Mouse (Mus musculus): ENCODE measurements around the gene Cd44.
A peak's percentile ranks its signal among the peaks of the same experiment; 100 is the strongest.

Gene Cd44

GRCm38 (mm10) chr2:102900875-102901827 lies at the start of gene Cd44:
TSS of gene Cd44 (minus strand) at chr2:102901665.
- DNase-seq (ENCODE audit: low read depth, low spot score) = peak; percentile 96

DNA sequence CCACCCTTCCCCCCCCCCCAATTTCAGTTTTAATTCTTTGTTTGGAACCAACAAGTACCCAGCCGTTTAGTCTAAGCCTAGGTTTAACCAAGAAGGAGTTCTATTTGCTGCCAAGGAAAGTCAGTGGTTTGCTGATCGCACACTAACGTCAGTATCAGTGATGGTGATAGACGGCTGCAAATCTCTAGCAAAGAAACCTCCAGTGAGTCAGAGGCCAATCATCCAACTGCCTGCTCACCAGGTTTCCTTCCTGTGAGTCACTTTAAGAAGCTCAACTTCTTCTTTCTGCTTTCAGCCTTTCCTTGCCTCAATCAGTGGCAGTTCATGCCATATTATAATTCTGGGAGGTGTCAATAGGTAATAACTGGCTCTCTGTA lies 47.0 kb upstream of the Cd44 start:
- peak; percentile 97 for DNase-seq (ENCODE audit: low read depth, low spot score)

DNA sequence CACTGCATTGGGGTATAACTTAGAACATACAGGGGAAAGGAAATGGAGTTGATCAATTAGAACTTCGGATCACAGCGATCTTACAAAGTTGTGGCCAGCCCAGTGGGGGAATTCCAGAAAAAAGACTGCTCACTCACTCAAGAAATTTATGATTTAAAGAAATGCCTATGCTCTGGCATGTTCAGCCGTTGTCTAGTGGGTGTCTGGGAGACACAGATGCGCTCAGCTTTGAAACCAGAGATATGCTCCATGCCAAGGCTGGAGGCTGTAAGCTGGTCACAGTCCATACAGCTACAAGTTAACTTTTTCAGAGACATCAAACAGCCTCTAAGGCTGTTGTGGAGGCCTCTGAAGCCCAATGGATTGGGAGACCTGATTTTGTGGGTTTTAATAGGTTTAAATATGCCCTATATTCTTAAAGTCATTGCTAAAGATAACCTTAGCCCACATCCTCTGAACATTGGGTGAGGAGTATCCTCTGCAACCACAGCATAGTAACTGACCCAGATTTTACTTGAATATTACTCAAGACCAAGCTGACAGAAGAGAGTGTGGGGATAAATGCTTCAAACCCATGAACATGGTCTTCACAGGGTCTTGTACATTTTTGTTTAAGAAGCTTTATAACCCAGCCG lies 46.5 kb upstream of the Cd44 start:
- peak; percentile 62 for DNase-seq (ENCODE audit: low read depth, low spot score)

- peak; percentile 73 for DNase-seq (ENCODE audit: low read depth, low spot score)
Observed at GRCm38 (mm10) chr2:102945111-102945510, 43.6 kb upstream of the Cd44 start.

DNA sequence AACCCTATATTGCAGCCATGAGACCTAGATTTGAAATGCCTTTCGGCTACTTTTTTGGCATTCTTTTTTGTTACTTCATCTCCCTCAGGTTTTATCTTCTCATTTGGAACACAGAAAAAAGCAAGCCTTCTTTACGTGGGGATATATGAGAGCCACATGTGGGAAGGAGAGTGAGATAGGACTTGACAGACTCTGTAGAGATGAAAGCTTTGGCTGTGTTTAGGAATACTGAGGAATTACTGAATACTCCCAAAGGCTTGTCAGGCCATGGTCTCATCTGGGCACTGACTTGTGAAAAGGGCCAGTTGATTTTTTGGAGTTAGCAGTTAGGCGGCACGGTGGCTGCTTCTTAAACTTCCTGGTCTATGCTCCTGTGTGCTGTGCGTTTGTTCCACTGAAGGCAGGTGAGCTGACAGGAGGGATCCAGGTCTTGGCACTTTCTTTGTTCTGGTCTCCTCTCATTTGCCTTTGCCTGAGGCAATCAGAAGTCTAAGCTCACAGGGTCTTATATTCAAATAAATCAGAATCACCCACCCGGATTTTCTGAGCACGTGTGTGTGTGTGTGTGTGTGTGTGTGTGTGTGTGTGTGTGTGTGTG lies 43.0 kb upstream of the Cd44 start:
- DNase-seq (ENCODE audit: low read depth, low spot score) = no peak

GRCm38 (mm10) chr2:102943983-102944382 lies 42.5 kb upstream of the Cd44 start:
- DNase-seq (ENCODE audit: low read depth, low spot score) = peak; percentile 100

DNA sequence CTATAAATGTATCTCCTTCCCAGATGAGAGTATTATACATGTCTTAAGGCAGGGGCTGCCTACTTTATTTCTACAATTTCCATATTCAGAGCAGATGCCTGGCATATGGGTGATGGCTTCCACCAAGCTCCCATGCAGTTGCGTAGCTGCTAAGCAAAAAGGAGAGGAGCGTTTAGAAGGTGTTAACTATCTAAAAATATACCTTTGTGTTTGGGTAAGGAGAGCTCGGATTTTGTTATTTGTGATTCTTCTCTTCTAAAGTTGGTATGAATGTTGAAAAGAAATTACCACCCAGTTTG lies 41.3 kb upstream of the Cd44 start:
- no peak for DNase-seq (ENCODE audit: low read depth, low spot score)

- DNase-seq (ENCODE audit: low read depth, low spot score) = peak; percentile 35
Observed at GRCm38 (mm10) chr2:102941937-102942781, 40.7 kb upstream of the Cd44 start.

DNA sequence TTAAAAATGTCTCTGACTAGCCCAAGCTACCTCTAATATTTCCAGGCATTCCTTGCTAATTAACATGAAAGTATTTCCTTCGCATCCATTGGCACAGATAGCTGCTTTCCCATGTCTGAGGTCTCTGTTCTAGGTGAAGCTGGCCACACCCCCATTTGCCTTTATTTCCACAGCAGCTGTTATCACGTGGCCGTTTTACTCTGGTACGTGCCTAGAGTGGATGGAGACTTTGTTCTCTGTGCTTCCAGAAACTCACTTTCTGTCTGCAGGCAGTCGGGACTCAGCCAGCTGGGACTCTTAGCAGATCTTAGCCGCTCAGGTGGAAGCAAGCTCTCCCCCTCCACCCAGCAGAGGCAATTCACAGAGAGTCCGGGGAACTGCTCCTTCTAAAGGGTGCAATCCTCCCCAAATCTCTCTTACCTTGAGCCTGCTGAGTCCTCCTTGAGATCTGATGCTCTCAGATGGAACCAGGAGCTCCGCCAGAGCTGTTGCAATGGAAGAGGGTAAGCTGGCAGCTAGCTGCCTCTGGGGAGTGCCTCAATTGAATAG lies 39.4 kb upstream of the Cd44 start:
- no peak for DNase-seq (ENCODE audit: low read depth, low spot score)

- no peak for DNase-seq (ENCODE audit: low read depth, low spot score)
Observed at GRCm38 (mm10) chr2:102940158-102940557, 38.7 kb upstream of the Cd44 start.

- DNase-seq (ENCODE audit: low read depth, low spot score) = peak; percentile 58
Observed at GRCm38 (mm10) chr2:102936886-102937285, 35.4 kb upstream of the Cd44 start.

GRCm38 (mm10) chr2:102934834-102935233 lies 33.4 kb upstream of the Cd44 start:
- DNase-seq (ENCODE audit: low read depth, low spot score) = no peak

GRCm38 (mm10) chr2:102933787-102934186 lies 32.3 kb upstream of the Cd44 start:
- DNase-seq (ENCODE audit: low read depth, low spot score) = no peak

DNA sequence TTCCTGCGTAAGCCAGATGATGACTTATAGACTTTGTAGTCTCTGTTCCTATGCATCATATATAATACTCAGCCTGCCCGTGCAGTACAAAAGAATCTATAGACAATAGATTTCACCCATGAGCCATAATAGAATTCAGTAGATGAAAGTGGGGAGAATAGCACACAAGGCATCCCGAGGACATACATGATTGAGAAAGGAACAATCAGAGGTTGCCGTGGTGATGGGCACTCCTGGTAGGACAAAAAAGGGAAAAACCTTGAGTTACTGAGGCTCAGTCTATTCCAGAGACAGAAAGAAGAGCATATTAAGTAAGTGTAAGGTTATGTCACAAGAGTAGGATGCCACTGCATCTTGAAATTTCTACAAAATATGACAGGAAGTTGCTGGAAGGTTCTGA lies 31.7 kb upstream of the Cd44 start:
- no peak for DNase-seq (ENCODE audit: low read depth, low spot score)

- no peak for DNase-seq (ENCODE audit: low read depth, low spot score)
Observed at GRCm38 (mm10) chr2:102932667-102933066, 31.2 kb upstream of the Cd44 start.

DNA sequence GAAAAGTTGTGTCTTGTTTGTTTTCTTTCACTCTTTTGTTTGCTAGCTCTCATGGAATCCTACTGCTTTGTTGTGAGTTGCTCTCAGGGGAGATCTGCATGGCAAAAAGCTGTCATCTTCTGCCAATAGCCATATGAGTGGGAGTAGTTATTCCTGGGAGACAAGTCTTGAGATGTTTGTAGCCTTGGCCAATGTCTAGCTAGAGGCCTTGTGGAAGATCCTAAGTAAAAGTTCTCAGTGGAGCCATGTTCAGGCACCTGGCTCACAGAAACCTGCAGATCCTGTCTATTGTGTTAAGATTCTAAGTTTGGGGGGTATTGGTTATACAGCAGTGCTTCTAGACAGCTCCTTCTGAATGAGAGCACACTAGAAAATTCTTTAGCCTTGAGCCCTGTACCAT lies 26.7 kb upstream of the Cd44 start:
- peak; percentile 52 for DNase-seq (ENCODE audit: low read depth, low spot score)

GRCm38 (mm10) chr2:102924480-102924879 lies 23.0 kb upstream of the Cd44 start:
- DNase-seq (ENCODE audit: low read depth, low spot score) = no peak

GRCm38 (mm10) chr2:102923682-102924081 lies 22.2 kb upstream of the Cd44 start:
- no peak for DNase-seq (ENCODE audit: low read depth, low spot score)

DNA sequence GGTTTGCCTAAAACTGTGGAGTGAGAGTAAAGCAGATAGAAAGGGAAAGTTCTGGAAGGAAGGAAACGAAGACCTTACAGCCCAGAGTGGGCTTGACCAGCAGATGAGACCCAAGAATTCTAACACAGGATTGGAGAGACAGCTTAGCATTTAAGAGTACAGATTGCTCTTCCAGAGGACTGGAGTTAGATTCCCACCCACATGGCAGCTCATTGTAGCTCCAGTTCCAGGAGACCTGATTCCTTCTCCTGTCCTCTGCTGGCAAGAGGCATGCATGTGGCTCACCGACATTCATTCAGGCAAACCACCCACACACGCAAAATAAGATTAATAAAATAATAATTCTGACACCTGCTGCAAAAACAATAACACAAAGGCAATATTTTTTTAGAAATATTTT lies 20.6 kb upstream of the Cd44 start:
- DNase-seq (ENCODE audit: low read depth, low spot score) = no peak

DNA sequence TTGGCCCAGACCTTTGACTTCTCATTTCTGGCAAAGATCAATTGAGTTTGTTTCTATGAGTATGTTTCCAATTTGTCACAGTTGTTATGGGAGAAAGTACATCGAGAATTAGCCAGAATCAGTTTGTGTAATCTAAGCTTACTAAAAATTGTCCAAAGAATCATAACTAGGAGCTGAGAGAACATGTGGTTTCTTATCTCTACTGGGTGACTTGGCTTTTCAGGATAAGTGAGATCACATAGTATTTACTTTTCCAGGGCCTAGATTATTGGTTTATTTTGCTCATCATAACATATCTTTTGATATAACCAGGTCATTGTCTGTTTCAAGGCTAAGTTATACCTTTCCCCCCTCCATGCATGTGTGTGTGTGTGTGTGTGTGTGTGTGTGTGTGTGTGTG lies 16.8 kb upstream of the Cd44 start:
- DNase-seq (ENCODE audit: low read depth, low spot score) = no peak

DNA sequence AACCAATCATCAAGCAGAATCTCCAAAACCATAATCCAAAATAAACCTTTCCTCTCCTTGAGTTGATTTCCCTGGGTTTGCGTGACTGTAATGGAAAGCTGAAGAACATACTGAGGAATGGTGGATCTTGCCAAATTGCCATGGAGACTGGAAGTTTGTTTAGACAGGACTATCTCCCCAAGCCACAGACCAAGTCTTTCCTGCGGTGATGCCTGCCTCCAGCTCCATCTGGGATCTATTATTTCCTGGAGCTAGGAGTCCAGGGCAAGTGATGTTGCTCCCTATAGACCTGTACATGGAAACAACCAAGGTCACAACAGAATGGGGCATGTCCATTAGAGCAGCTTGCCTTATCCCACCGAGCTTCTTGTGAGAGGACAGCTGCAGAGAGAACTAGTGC lies 15.1 kb upstream of the Cd44 start:
- peak; percentile 98 for DNase-seq (ENCODE audit: low read depth, low spot score)

DNA sequence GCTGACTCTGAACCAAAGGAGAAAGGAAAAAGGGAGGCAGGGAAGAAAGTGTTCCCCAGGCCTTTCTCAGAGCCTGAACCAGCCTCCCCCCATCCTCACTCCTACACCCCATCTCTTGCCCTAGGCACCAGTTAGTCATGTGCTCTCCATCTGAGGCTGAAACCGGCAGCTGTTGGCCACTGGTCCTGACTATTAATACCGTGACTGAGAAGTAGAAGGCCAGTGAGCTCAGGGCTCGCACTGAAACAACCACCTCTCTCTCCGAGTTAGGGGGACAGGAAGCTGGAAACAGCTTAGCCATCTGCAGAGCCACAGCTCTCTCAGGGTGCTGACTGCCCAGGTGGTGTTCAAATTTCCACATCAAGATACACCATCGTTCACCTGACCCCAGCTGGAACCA lies 13.2 kb upstream of the Cd44 start:
- DNase-seq (ENCODE audit: low read depth, low spot score) = peak; percentile 33

Measured in 3T3-L1 (cell line).